Mouse (Mus musculus) urinary bladder, adult 18-20 months (tissue): ENCODE data around the gene Tenm2.

Experiments used
- DNase-seq, 2 experiments: peaks; one replicate each; pipeline ENCODE4 v3.0.0; 2022; ENCODE audit warnings: low spot score in 2 of 2, mixed read lengths in 2 of 2

Gene Tenm2

DNA sequence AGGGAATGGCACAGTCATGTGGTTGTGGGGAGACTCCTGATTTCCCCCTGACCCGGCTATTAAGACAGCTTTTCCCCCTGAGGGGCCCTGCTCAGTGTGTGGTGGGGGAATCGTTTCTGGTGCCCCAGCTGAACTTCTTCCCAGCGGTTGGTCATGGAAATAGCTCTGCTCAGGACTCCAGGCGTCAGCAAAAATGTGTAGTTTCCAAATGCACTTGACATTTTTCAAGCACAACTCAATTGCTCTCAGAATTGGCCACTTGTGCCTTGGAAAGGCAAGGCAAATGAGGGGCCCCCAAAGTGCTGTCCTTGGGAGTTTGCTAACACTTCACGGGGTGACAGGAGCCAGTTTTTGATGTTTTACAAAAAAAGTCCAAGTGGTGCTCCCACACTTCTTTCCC is 959.7 kb downstream of the Tenm2 start:
- no peak for DNase-seq

DNA sequence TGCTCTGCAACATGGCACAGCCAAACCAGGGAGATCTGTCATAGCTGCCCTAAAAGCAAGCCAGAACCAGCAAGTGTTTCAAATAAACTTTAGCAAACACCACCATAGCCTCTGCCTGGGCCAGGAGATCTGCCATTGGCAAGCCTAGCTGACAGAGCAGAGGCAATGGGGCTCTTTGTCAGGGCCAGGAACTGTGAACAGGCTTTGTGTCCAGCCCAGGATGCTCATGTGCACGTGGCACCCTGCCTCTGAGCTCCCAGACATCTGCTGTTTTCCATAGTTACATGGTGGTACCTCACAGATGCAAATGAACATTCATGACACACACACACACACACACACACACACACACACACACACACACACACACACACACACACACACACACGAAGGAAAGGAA is 963.6 kb downstream of the Tenm2 start:
- DNase-seq: no peak

DNA sequence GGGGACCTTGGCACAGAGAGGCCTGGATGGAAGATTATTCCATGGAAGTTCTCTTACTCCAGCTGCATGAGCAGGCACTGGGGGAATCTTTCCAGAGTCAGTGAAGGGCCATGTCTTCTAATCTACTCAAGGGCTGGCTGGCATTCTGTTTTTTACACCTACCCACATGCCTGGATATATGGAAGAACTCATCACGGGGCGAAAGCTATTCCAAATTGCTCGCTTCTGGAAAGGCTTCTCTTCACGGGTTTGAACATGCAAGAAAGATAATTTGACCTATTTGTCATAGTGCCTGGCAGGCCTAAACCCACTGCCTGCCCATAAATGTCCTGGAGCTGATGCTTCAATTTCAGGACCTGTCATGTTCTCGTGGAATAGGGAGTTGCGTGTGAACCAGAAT is 965.8 kb downstream of the Tenm2 start:
- no peak for DNase-seq

DNA sequence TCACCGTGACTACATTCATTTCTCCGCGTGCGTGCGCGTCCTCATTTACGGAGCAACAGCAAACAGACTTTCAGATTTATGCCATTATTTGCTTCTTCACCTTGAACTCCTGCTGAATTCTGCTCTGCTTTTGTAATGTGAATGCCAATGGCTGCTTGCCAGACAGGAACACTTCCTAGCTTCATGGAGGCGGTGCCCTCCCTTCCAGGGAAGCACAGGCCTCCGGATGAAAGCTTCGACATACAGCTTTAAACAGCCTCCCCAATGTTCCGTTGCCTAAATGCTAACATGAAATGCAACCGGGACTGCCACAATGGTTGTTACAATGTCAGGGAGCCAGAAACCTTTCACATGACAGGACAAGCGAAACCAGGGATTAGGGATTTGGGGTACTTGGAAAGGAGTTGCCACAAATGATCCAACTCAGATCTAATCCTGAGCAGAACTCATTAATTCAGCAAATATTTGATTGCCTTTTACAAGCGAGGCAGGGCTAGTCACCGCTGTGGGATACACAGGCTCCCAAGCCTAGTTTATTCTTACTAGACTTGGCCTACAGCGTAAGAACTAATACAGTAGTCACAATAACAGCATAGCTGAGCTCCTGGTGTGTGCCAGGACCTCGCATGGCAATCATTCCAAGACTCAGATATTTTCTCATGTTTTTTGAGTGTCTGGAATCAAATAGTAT is 970.8 kb downstream of the Tenm2 start:
- peak in 1 of 2 experiments; percentile 4 for DNase-seq

DNA sequence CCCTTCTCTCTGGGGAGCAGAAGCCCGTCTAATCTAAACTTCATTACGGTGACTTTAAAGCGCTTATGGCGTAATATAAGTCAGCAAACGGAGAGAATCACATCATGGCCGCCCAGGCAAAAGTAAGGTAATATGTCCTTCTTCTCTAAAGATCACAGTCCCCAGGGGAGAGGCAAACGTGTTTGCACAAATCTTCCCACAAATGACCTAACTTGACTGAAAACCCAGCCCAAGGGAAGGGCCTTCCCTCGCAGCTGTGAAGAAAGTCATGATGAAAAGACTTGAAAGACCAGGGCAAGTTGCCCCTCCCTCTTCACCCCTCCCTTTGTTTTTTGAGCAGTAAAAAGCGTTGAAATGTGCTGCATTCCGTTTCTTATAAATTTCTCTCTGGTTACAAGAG is 971.9 kb downstream of the Tenm2 start:
- DNase-seq: no peak

DNA sequence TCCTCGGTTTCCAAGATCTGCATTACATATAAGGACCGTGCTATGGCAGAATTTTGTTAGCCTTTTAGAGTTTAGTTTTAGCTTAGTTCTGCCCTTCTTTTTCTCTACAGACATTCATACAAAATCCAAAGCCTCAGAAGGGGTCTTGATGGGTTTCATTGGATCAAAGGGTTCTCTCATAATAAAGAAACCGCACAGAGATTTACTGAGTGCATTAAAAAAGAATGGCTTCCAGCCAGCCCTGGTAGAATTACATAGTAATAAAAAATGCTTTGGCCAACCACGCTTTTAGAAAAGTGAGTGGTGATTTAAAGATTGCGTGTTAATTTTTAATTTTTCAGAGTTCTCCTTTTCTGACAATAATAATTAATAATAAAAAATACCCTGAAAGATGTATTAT is 978.6 kb downstream of the Tenm2 start:
- no peak for DNase-seq

DNA sequence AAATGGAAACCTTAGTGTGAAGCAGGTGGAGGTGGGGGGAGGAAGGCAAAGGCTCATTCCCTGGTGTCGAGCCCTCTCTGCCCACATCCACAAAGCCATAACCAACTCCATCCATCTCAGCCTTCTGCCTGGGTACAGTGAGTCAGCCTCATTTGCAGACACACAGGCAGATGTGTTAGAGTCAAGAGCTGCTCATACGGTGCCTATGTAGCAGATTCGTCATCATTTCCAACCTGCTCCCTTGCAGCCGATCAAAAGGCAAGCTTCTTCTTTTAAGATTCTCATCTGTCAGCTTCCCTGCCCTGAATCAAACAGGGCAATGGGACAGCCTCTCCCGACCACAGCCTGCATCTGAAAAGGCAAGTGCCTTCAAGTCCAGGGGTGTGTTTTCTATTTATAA is 979.0 kb downstream of the Tenm2 start:
- DNase-seq: no peak

DNA sequence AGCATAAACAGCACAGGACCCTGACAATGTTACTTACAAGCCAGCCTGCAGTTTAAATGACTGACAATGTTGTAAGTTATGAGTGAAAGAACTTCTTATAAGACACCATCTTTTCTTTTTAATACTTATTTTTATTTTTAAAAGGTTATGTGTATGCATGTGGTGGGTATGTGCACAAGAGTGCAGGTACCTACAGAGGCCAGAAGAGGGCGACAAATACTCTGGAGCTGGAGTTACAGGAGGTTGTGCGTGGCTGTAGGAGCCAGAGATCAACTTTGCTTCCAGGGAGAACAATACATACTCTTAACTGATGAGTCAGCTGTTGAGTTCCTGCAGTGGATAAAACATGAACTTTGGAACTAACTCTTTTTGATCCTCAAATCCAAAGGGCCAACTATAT is 981.7 kb downstream of the Tenm2 start:
- no peak for DNase-seq

DNA sequence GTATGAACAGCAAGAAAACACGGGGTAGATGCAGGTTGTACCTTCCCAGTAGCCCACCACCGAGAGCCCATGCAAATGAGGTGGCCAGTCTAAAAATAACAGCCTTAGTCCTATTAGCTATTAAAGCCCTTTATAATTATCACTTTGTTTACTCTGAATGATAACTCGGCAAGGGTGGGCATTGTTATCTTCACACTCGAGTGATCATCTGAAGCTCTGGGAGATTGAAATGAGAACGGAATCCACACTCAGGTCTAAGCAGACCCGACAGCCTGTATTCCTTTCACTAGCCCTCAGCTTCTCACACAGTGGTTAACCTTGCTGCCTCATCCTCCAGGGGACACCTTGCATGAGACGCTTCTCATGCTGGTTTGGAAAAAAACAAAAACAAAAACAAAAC is 985.7 kb downstream of the Tenm2 start:
- DNase-seq: no peak

DNA sequence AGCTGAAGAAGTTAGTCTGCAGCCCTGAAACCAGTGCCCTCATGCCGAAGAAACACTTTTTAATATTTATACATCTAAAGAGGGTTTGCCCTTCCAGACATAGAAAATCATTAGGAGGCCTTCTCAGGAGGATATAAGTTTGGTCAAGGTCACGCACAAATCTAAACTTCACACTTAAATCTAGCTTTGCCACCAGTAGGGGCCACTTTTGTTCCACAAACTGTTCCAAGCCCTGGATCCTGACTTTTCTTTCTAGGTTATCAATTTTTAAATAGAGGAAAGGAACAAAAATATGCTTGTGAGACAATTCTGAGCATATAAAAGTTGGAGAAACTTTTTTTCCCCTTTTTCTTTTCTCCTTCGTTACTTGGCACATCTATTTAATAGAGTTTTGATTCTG is 989.6 kb downstream of the Tenm2 start:
- DNase-seq: no peak

DNA sequence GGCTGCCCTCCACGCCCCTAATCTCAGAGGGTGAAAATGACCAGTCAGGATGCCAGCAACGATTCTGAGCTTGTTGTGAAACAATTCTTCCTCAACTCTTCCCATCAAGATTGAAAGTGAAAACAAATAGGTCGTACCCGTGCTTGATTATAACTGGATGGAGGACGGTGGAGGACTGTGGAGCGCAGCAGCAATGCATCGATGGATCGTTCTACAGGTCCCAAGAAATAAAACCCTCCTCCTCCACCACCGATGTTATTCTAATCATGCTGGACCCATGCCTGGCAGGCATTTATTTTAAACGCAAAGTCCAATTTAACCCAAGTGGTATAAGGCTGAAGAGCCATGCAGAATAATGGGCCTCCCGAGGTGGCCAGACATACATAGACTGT is 991.3 kb downstream of the Tenm2 start:
- no peak for DNase-seq

DNA sequence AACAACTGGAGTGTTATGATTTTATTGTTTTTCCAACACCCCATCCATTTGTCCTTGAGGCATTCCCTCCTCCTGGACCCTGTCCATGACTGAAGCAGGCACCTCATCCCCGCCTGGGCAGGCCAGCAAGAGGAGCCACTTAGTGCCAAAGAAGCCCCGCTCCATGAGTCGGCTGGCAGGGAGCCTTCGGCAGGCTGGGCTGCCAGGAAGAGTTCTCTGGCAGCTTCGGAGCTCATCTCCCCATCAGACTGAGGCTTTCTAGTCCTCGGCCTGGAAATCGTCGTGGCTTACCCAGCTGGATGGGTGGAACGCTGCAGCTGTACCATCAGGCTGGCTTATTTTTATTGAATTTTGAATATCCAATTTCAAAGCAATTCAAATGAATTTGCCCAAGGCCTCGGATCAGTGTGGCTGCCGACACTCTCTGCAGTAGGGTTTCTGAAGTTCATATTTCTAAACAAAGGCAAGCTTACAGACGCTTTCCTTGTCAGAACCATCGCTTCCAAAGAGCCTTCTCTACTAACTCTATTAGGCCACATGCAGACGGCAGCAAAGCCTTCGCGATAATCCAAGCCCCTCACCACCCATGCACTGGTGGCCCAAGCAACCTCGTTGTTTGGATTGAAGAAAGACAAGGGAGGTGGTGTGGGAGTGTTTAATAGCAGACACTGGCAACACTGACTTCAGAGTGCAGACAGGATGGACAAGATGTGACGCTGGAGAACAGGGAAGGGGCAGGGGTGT is 991.8 kb downstream of the Tenm2 start:
- peak in 1 of 2 experiments; percentile 5 for DNase-seq

DNA sequence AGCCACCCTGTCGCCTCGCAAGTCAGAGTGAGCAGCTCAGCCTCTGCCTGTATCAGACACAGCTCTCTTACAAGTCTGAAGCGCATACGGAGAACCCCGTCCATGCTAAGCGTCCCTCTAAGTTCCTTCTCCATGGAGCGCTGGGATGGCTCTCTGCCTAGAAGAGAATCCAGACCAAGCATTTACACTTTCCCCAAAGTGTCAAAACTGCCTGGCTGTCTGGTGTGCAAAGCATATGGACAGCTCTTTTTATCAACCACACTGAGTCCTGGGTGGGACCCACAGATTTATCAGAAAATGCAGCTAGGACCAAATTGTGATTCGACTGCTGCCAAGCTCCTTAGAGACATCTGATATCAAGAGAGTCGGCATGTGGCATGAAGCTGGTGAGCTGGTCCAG is 996.9 kb downstream of the Tenm2 start:
- no peak for DNase-seq

DNA sequence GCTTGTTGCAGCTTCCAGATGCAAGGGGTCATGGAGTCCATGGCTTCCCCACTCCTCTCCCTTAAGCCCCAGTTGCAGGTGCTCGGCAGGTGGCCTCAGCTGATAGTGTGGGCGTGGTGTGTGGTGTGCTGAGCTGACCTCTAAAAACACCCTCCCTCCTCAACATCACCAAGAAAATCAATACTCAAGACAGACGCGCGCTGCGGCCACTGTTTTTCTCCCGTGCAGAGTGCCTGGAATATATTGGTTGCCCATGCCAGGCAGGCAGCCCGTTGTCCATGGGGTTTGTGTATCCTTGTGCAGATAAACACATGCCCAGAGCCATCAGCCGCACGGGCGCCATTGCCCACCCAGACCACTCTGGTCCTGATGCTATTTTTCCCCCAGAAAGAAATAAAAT is 1007.1 kb downstream of the Tenm2 start:
- DNase-seq: no peak

DNA sequence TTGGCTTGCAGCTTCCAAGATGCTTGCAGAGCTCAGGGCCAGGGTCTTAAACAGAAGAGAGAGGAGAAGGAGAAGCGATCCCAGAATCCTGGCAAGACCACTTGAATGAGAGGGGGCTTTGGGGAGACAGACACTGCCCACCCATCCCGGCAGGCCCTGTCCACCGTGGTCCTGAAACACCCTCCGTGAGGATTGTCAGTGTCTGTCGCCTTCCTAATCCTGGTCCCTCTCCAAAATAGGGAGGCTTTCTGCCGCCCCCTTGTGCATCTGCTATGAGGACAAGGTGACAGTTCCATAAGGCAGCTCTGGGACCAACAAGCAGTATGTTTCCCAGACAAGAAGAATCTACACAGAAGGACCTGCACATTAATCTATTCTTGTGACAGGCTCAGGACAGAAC is 1007.6 kb downstream of the Tenm2 start:
- DNase-seq: no peak

DNA sequence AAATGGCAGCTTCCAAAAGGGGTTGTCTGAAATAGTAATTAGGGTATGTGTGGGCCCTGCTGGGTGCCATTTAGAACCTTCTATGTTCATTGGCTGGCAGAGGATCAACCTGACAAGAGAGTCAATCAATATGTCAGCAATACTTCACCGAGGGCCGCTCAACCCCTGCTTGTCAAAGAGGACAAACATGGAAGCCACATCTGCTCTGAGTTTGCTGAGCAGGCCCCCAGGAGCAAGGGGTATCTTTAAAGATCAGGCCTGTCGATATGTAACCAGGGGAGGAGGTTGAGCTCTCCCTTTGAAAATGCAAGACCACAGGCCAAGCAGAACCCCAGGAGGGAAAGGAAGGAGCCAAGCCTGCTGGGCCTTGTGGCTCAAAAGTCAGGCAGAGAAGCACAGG is 1009.7 kb downstream of the Tenm2 start:
- no peak for DNase-seq

DNA sequence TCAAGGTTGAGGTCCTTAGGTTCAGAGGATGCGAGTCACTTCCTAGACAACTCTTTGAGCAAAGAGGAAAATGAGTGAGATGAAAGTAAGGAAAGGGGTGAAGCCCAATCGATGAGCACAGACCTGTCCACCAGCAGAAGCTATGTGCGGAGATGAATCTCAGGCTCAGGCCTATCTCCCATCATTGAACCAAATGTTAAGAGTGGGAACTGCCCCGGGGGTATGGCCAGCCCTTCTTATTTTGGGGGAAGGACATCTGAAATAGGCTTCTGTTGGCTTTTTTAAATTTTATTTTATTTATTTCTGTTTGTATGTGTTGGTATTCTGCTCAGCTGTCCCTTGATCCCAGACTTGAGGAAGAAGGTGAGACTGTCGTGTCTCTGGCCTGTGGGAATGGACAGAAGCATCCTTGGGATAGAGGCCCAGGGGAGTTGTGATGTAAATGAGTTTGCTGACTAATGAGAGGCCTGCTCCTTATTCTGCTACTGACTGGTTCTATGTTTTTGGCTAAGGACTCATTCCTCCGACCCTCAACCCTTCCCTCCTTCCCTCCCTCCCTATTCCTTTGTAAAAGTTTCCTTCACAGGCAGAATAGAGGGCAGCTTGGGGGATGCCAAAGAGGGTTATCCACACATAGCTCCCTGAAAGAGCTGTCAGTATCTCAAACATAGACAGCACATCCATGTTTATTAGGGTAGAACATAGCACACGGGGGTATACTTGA is 1011.9 kb downstream of the Tenm2 start:
- no peak for DNase-seq

DNA sequence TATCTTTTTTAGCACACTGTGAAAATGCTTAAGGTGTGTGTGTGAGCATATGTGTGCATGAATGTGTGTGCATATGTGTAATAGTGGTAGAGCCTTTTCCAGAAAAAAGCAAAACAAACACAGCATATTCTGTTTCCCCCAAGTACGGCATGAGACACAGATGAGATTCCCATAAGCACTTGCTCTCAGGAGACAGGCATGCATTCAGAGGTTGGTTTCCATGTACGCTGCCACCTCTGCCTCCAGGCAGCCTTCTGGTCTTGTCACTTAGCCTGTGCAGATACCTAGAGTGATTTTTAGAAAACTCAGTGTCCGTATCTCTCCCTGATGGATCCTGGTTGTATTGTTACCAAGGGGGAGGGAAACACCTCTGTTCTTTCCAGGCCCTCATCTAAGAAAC is 1013.7 kb downstream of the Tenm2 start:
- no peak for DNase-seq

DNA sequence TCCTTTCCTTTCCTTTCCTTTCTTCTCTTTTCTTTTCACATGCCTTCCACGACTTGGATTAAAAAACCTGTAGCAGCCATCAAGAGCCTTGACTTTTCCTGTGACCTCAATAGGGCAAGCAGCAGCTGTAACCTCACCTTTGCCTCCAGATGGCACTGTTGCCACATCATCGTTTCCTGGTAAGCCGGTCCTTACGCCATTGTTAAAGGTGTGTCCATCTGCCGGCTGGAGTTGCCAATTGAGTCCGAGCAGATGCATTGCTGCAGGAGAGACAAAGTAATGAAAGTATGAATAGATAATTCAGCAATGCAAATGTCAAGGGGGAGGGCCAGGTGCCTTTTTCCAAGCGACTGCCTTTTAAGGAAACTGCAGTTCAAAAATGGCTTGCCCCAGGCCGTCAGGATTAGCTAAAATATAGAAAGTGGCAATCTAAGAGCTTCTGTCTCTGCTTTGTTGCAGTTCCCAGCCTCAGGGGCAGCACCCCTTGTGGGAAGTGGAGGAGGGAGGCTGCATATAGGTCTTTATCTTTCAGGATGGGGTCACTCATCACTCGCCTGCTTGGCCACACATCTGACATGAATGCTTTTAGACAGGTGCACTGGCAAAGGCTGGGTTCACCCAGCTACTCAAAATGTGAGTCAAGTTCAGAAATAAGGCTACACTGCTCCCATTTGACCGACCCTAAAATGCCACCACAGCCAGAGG is 1014.3 kb downstream of the Tenm2 start:
- DNase-seq: peak; percentile 66 to 70

DNA sequence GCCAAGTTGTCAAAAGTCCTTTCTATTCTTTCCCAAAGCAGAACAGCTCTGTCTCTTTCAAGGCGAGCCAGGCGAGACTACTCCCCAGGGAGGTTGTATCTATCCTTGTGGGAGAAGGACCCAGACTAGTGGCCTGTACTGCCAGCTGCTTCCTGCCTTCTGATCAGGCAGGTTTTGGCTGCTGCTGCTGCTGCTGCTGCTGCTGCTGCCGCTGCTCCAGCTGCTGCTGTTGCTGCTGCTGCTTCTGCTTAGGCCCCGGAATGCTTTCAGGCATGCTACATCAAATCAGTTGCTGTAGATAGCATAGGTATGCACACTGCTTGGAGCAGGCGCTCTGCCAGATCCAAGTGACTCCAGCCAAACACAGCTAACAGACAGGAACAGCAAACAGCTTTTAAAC is 1015.1 kb downstream of the Tenm2 start:
- DNase-seq: no peak

DNA sequence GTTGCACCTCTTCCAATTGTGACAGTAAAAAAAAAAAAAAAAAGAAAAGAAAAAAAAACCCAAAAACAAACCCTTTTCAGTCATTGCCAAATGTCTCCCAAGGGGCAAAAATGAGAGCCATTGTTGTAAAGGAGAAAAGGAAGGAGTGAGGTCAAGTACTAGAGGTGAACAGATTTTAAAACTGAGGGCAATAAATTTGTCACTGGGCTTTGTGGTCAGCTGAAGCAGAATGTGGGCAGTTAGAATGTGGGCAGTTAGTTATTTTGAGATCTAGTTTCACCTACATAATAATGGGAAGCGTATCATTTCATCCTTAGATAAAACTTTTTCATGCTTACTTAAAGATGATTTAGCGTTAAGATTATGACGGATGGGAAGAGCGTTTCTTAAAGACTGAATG is 1016.2 kb downstream of the Tenm2 start:
- DNase-seq: no peak

DNA sequence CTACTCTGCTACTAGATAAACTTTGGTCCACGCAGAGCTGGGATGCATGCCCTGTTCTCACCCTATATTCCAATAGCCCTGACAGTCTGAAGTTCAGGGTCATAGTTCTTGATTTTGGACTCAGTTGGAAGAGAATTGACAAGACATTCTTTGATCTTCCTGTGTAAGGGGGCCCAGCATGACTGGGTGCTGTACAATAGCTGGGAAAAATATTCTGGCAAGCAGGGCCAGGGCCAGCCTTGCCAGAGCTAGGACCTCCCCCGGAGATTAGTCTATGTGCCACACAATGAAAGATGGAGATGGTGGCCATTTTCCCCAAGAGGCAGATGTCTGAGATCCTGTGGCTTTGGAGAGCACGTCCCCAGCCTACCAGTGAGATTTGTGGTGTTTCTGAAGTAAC is 1021.2 kb downstream of the Tenm2 start:
- no peak for DNase-seq
